Mouse (Mus musculus): ENCODE measurements around the gene Pld3.

DNA sequence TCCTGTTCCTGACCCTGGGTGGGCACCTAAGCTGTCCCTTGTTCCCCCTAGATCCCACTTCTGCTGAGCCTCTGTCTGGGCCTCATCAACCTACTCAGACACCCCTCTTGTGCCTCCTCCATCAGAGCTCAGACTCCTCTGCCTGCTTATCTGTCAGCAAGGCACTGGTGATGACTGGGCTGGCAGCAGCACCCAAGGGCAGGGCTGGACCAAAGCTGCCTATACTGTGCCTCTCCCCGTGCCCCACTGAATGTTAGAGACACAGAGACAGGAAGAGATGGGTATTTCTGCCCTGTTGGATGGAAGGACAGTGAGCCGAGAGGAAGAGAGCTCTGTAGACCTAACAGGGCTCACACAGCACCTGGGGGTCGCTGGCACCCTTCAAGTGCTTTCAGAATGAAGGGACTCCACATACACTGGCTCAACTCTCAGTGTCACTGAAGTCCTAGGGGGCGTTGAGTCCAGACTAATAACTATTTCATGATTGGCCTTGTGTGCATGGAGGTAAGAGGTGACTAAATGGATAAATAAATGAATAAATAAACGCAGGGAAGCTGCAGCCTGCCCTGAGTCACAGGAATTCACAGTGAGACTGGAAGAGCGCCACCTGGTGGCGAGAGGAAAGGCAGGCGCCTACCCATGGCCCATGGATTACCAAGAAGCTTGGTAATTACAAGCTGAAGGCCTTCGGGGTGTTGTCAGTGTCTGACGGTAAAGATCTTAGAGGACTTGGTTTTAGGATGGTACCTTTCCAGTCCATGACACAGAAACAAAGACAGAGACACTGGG, 26.8 kb downstream of the Pld3 start:
- TF ChIP-seq CTCF (IDR thresholded peaks at IDR 0.05; ENCODE audit: low read depth) (peak; percentile 99), EP300 (IDR thresholded peaks at IDR 0.05; ENCODE audit: low read depth) (no peak)
